Mouse (Mus musculus) erythroid progenitor cell, adult 5-6 weeks (primary cell): Measurements from ENCODE around the gene Rab11fip3. TPM values are rescaled to one million over a fixed set of nuclear protein-coding genes. Genes with fewer than 3 reads are reported as not detected.
"Not testable (repeated sequence)": the region's sequence is repeated elsewhere in the genome, so short reads cannot be mapped to it uniquely, and the experiment has no call there.

Experiments
- ATAC-seq: replicated peaks from 2 replicates; pipeline ENCODE4 v1.8.0; 2016; ENCODE audit warnings: moderate number of reproducible peaks, mild to moderate bottlenecking, moderate TSS enrichment, inconsistent platforms; ENCODE audit not compliant: poor library complexity, low FRiP score, severe bottlenecking
- total RNA-seq, 2 experiments: library from RNA; stranded (forward) in 1 of 2; stranded (reverse) in 1 of 2; fragments of 150-400 nt in 1 of 2; fragments of 186-747, 209-891 nt in 1 of 2; gene quantifications; 2 replicates each; pipeline versions ENCODE4 v1.2.3 to v1.2.4; 2015 to 2017; ENCODE audit warnings: low replicate concordance in 2 of 2

Rab11fip3 gene
- total RNA-seq, 2 experiments from 2014 or later, result not detected

GRCm38 (mm10) chr17:26042599-26043248 lies 26.6 kb downstream of the Rab11fip3 start:
- no peak for ATAC-seq

GRCm38 (mm10) chr17:26041111-26041802 lies 28.1 kb downstream of the Rab11fip3 start:
- ATAC-seq, result peak; percentile 58; the same call in 1 of the 2 replicates

DNA sequence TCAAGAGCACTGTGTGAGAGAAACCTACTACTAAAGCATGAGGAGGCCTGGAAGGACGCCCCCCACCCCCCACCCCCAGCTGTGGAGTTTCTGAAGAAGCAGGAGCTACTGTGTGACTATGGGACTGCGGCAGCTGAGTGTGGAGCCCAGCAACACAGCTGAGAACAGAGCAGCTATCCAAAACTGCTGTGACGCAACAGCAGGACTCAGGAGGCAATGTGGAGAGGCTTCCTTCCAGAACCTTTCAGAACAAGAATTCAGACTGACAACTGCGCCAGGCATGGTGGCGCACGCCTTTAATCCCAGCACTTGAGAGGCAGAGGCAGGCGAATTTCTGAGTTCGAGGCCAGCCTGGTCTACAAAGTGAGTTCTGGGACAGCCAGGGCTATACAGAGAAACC lies 28.6 kb downstream of the Rab11fip3 start:
- ATAC-seq, result not testable (repeated sequence)

GRCm38 (mm10) chr17:26032037-26032436 lies 37.3 kb downstream of the Rab11fip3 start:
- no peak for ATAC-seq

DNA sequence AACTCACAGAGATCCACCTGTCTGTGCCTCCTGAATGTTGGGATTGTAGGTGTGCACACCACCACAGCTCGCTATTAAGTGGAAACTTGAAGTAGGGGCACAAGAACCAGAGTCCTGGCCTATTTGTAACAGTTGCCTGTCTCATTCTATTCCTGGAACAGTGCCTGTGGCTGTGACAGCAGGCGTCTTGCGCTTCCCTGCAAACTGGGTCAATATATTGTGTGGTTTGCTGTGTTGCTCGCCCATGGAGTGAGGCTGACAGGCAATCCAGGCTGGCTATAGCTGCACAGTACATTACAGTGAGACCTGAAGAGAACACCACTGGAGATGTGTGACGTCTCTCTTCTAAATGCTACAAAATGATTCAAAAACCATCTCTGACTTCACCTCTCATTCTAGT lies 37.8 kb downstream of the Rab11fip3 start:
- no peak for ATAC-seq

- ATAC-seq, result no peak
Measured at GRCm38 (mm10) chr17:26028261-26028660, 41.1 kb downstream of the Rab11fip3 start.

DNA sequence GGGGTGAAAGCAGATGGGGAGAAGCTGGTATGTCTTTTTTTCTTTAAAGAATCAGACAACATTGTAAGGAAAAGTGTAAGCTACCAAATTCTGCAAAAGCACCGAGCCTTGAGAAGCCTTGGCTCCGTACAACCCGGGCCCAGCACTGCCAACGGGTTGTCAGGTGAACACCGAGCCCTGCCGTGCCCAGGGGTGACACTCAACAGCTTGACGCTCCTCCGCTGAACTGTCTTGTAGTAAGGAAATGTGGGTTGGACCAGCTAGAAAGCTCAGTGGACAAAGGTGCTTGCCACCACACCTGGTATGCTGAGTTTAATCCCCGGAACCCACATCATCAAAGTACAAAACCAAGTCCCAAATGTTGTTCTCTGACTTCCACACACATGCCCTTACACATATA lies 44.7 kb downstream of the Rab11fip3 start:
- ATAC-seq, result no peak

- no peak for ATAC-seq
Measured at GRCm38 (mm10) chr17:26023966-26024365, 45.4 kb downstream of the Rab11fip3 start.

GRCm38 (mm10) chr17:26023181-26023580 lies 46.2 kb downstream of the Rab11fip3 start:
- no peak for ATAC-seq

DNA sequence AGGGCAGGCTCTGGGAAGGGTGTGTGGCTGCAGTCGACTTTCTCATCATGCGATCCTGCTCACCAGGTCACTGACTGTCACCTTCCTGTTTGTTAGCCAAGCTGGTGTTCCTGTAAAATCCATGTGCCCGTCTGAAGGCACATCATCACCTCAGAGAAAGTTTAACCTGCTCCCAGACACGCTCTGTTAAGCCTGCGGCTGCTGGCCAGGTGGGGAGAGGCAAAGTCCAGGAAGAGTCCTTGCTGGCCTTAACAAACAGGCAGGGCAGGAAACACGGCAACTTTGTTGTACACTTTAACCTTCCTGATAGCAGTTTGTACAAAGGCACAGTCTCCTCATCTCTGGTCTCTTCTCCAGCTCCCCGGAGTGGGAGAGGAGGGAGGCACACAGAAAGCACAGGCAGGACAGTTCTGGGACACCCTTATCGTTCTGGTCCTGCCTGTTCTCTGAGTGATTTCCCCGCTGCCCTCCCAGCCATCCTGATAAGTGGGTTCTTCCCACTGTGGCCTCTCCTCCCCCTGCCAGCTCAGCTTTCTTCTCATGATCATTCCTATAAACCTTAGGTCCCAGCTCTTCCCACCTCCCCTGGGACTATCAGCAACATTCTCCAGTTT lies 47.5 kb downstream of the Rab11fip3 start:
- ATAC-seq, result no peak

- ATAC-seq, result no peak
Measured at GRCm38 (mm10) chr17:26020848-26021347, 48.5 kb downstream of the Rab11fip3 start.

DNA sequence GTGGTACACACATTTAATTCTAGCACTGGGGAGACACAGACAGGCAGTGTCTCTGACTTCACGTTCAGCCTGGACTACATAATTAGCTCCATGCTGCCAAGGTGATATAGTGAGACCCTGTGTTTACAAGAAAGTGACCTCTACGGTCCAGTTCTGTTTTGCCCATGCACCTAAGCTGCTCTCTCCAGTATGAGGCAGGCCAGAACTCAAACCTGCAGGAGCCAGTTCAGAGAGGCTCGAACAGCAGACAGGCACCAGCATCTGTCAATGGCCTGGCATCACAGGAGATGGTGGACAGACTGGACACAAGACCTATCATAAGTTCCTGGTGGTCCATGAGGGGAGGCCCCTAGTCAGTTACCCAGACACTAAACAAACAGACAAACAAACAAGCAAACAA lies 51.0 kb downstream of the Rab11fip3 start:
- ATAC-seq, result no peak

- ATAC-seq, result no peak
Measured at GRCm38 (mm10) chr17:26017949-26018348, 51.4 kb downstream of the Rab11fip3 start.

DNA sequence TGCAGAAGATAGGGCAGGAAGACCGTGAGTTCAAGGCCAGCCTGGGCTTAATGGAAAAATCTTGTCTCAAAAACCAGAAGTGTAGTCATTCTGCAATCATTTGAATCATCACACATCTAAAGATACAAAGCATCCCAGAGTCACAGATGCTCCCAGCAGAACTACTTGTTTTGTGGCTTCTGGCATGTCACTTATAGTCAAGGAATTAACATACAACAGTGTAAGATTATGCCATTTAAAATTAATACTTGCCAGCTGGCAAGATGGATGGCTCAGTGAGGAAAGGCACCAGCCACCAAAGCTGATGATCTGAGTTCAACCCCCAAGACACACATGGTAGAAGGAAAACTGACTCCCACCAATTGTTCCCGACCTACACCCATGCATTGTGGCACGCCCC lies 52.3 kb downstream of the Rab11fip3 start:
- ATAC-seq, result no peak

GRCm38 (mm10) chr17:26013711-26014110 lies 55.6 kb downstream of the Rab11fip3 start:
- no peak for ATAC-seq

GRCm38 (mm10) chr17:26011841-26012460 lies 57.4 kb downstream of the Rab11fip3 start:
- ATAC-seq, result peak; percentile 87

- peak; percentile 72 for ATAC-seq
Measured at GRCm38 (mm10) chr17:26009540-26009939, 59.8 kb downstream of the Rab11fip3 start.

GRCm38 (mm10) chr17:26008787-26009186 lies 60.6 kb downstream of the Rab11fip3 start:
- ATAC-seq, result no peak

DNA sequence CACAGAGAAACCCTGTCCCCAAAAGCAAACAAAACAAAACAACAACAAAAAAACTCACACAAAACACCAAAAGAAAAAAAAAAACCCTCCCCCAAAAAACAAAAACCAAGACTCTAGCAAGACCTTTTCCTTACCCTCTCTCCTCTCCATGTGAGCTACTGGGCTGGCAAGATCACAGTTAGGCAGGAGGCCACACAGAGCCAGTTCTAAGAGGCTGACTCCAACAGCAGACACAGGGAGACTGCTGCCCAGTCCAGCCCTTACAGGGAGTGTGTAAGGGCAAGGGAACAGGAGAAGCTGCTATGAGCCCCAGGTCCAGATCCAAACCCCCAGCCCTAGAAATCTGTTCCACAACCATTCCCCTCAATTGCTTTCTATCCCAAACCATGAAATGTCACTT lies 61.0 kb downstream of the Rab11fip3 start:
- no peak for ATAC-seq

- ATAC-seq, result no peak
Measured at GRCm38 (mm10) chr17:26007646-26008045, 61.7 kb downstream of the Rab11fip3 start.
